Mouse (Mus musculus) neutrophil, adult 5-6 weeks (primary cell): Measurements from ENCODE around the gene Pdcd1lg2. TPM values are rescaled to one million over a fixed set of nuclear protein-coding genes. Genes with fewer than 3 reads are reported as not detected.

Source experiments
- ATAC-seq: fragments of 151-379, 151-347 bp; 2 replicates; pipeline ENCODE4 v1.8.0; 2017; ENCODE audit warnings: mild to moderate bottlenecking, moderate TSS enrichment; ENCODE audit not compliant: insufficient number of reproducible peaks, poor library complexity, low FRiP score, severe bottlenecking; ENCODE audit errors: extremely low read depth
- total RNA-seq: library from RNA; stranded (forward); fragments of 200-1000 nt; gene quantifications from 2 replicates; pipeline ENCODE4 v1.2.3, GENCODE M21; 2017

Gene Pdcd1lg2
- total RNA-seq, 1 experiment from 2014 or later: 5.8 TPM

- ATAC-seq: no peak
Observed at GRCm38 (mm10) chr19:29509857-29510256, 99.1 kb downstream of the Pdcd1lg2 start.

- no peak for ATAC-seq
Observed at GRCm38 (mm10) chr19:29511826-29512225, 101.1 kb downstream of the Pdcd1lg2 start.

GRCm38 (mm10) chr19:29513111-29513766 is 102.5 kb downstream of the Pdcd1lg2 start:
- peak; percentile 33; the same call in 1 of the 2 replicates for ATAC-seq

GRCm38 (mm10) chr19:29514130-29514529 is 103.4 kb downstream of the Pdcd1lg2 start:
- no peak for ATAC-seq

GRCm38 (mm10) chr19:29515386-29515785 is 104.7 kb downstream of the Pdcd1lg2 start:
- ATAC-seq: no peak

GRCm38 (mm10) chr19:29515991-29516390 is 105.3 kb downstream of the Pdcd1lg2 start:
- ATAC-seq: no peak

GRCm38 (mm10) chr19:29518409-29518808 is 107.7 kb downstream of the Pdcd1lg2 start:
- no peak for ATAC-seq

GRCm38 (mm10) chr19:29518922-29519321 is 108.2 kb downstream of the Pdcd1lg2 start:
- ATAC-seq: no peak

Other genes with a start within 250 kb of the Pdcd1lg2 start
- 116 and 131 TPM in 2 replicates for gene Jak2, start 159.1 kb upstream of the Pdcd1lg2 start, total RNA-seq
- gene Insl6, start 85.6 kb upstream of the Pdcd1lg2 start, total RNA-seq: 6.2 and 7.5 TPM in 2 replicates
- gene Rln1, start 76.2 kb upstream of the Pdcd1lg2 start, total RNA-seq: 0.12 TPM in 1 of 2 replicates, not detected in the other
- 158 and 160 TPM in 2 replicates for gene Plgrkt, start 43.5 kb upstream of the Pdcd1lg2 start, total RNA-seq
- 39.5 and 42.1 TPM in 2 replicates for gene Cd274, start 43.5 kb upstream of the Pdcd1lg2 start, total RNA-seq
- 49.6 and 51.6 TPM in 2 replicates for gene Ric1, start 111.4 kb downstream of the Pdcd1lg2 start, total RNA-seq
- 24.7 and 27.1 TPM in 2 replicates for gene Ermp1, start 237.5 kb downstream of the Pdcd1lg2 start, total RNA-seq